Mouse (Mus musculus) olfactory bulb, adult 2 months (tissue): ENCODE measurements around the gene BC030499.

Experiments used
- CTCF ChIP-seq: fragments of 200-500 bp; IDR thresholded peaks from 2 replicates; pipeline ENCODE4 v1.5.1; 2012; ENCODE audit warnings: low read depth, mild to moderate bottlenecking, low read length, moderate library complexity; ENCODE audit not compliant: insufficient read depth
- POLR2A ChIP-seq: fragments of 200-500 bp; IDR thresholded peaks from 2 replicates; pipeline ENCODE4 v1.6.1; 2012; ENCODE audit warnings: mild to moderate bottlenecking, low read depth, low read length, moderate library complexity; ENCODE audit not compliant: insufficient read depth

DNA sequence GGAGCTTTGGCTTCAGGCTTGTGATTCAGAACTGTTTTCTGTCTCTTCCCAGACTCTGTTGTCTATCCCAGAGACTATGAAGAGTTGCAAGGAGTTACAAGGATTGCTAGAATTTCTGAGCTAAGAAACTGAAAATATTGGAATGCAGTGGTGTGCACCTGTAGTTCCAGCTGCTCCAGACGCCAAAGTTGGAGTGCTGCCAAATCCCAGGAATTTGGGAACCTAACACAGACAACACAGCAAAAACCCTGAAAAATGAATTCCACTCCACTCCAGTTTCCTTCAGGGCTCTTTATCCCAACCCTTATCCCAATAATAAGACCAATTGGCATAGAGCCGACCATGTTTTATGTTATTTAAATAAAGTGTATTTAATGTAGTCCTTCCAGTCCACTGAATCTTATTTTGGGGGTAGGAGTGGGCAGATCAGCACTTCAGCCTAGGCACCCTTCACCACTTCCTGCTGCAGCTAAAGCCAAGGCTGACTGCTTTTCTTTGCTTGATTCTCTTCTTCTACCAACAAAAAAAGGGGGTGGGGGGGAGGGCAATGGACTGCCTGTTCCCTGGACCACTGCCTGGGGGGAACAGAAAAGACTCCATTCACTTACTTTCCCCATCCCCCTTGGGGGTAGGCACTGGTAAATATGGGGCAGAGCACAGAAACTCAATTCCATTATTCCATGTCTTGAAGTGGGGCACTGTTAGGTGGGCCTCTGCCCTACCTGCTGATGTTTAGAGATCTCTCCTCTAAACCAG, 31.6 kb downstream of the BC030499 start:
- TF ChIP-seq CTCF (no peak), POLR2A (no peak)
